Mouse (Mus musculus): Measurements from ENCODE around the gene Ctsd. TPM values are rescaled to one million over a fixed set of nuclear protein-coding genes. Genes with fewer than 3 reads are reported as not detected.

The Ctsd gene
- polyA plus RNA-seq, 1 experiment from 2014 or later: 451 TPM

DNA sequence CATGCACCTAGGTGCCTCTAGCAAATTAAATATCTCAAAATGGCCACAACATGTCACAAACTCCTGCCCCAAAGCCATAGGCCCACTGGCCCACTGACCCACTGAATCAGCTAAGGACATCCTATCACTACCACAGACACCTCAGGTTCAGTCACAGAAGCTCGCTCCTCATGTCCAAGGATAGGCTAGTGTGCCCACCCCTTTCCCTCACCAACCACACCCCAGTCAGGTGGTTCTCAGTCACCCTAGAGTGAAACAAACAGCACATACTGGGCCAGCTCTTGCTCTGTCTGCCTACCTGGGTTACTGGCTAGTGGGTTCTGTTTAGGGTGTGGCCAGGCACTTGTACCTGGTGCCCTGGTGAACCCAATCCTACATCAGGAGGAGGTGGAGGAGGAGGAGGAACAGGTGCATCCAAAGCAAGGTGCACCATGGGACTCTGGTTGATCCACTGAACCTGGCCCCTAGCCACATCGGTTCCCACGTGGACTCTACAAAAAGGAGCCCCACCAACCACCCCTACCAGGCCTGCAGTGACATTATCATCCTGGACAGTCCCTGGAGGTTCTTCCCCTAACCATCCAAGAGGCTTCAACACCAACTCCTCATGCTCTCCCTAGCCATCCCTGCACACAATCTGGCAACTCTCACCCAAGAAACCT lies 2.0 kb downstream of the Ctsd start:
- peak overlapping the region; percentile 95 for H3K4me2 ChIP-seq (ENCODE audit: low read depth, low read length)
- peak overlapping the region; percentile 91 for H3K9ac ChIP-seq (ENCODE audit: low read length)

DNA sequence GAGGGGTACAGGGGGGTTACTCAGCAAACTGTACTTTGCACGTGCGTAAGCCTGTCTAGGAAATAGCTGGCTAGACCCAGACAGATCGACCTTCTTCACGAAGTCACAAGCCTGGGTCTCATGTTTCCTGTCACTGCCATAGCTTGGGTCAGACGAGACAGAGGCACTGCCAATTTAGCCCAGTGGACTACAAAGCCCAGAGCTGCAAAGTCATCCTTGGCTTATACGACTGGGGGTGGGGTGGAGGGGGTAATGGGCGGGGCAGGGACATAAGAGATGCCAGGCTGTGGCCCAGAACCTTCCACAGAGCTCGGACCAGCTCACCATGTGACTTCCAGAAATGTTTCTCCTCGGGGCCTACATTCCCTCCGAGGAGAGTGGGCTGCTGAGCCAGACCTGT lies 3.5 kb downstream of the Ctsd start:
- Histone ChIP-seq H3K4me2 (ENCODE audit: low read depth, low read length) (no peak overlapping the region), H3K4me1 (ENCODE audit: control insufficient read depth, insufficient read depth, low read length) (peaks cover 20% of the 10 kb centered on the region), H3K27ac (ENCODE audit: low read length) (no peak overlapping the region), H3K27me3 (ENCODE audit: control insufficient read depth, insufficient read depth, low read length) (no peaks in the 10 kb centered on the region), H3K9me3 (replicated peaks; ENCODE audit: control insufficient read depth, low read length) (no peaks in the 10 kb centered on the region), H3K36me3 (ENCODE audit: control insufficient read depth, insufficient read depth, low read length) (peaks cover 29% of the 10 kb centered on the region), H3K4me3 (replicated peaks; ENCODE audit: low read length) (no peak overlapping the region), H3K9ac (ENCODE audit: low read length) (no peak overlapping the region)
- 79% methylated on average over 10 of the region's 10 CpGs for WGBS
- ATAC-seq (ENCODE audit: insufficient read depth, low FRiP score): no peak

More for the DNA sequence above, 2.0 kb downstream of the Ctsd start:
- Histone ChIP-seq H3K4me1 (ENCODE audit: control insufficient read depth, insufficient read depth, low read length) (peaks cover 20% of the 10 kb centered on the region), H3K4me3 (replicated peaks; ENCODE audit: low read length) (peak overlapping the region; percentile 92), H3K27me3 (ENCODE audit: control insufficient read depth, insufficient read depth, low read length) (no peaks in the 10 kb centered on the region), H3K9me3 (replicated peaks; ENCODE audit: control insufficient read depth, low read length) (no peaks in the 10 kb centered on the region), H3K36me3 (ENCODE audit: control insufficient read depth, insufficient read depth, low read length) (peaks cover 24% of the 10 kb centered on the region), H3K27ac (ENCODE audit: low read length) (no peak overlapping the region)
- ATAC-seq (ENCODE audit: insufficient read depth, low FRiP score): no peak
- 80% methylated on average over 3 of the region's 3 CpGs for WGBS

DNA sequence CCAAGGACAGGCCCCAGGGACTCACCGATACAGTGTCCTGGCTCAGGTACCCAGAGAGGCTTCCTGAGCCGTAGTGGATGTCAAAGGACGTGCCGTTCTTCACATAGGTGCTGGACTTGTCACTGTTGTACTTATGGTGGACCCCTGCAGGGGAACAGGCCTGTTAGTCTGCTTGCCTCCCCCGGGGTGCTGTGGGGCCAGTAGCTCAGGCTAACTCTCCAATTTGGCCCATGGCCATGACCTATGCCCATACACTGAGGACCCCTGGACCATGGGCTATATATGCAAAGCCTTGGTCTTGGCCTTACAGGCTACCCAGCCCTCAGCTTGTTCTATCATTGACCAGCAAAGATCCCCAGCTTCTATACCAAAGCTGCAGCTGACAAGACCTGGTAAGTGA lies 5.3 kb downstream of the Ctsd start, which contains the start of gene Gm49369:
Gene Gm49369 (minus strand): TSS at position 101 of the 400 bp plus-strand sequence.
- Histone ChIP-seq H3K4me2 (ENCODE audit: low read depth, low read length) (no peak within 1 kb of the TSS), H3K9me3 (replicated peaks; ENCODE audit: control insufficient read depth, low read length) (no peaks in the 10 kb centered on the region), H3K4me1 (ENCODE audit: control insufficient read depth, insufficient read depth, low read length) (peaks cover 15% of the 10 kb centered on the region), H3K4me3 (replicated peaks; ENCODE audit: low read length) (no peak within 1 kb of the TSS), H3K27me3 (ENCODE audit: control insufficient read depth, insufficient read depth, low read length) (no peaks in the 10 kb centered on the region), H3K27ac (ENCODE audit: low read length) (no peak within 1 kb of the TSS), H3K36me3 (ENCODE audit: control insufficient read depth, insufficient read depth, low read length) (peaks cover 39% of the 10 kb centered on the region), H3K9ac (ENCODE audit: low read length) (no peak within 1 kb of the TSS)
- ATAC-seq (ENCODE audit: insufficient read depth, low FRiP score): no peak
- WGBS: 93% methylated on average over 5 of the region's 5 CpGs

GRCm38 (mm10) chr7:142381175-142381574 lies 6.7 kb downstream of the Ctsd start:
- H3K4me1 ChIP-seq (ENCODE audit: control insufficient read depth, insufficient read depth, low read length): peaks cover 6% of the 10 kb centered on the region
- no peak overlapping the region for H3K4me2 ChIP-seq (ENCODE audit: low read depth, low read length)
- no peaks in the 10 kb centered on the region for H3K9me3 ChIP-seq (replicated peaks; ENCODE audit: control insufficient read depth, low read length)
- no peak overlapping the region for H3K9ac ChIP-seq (ENCODE audit: low read length)
- WGBS: 80% methylated on average over 4 of the region's 4 CpGs
- H3K4me3 ChIP-seq (replicated peaks; ENCODE audit: low read length): no peak overlapping the region
- H3K36me3 ChIP-seq (ENCODE audit: control insufficient read depth, insufficient read depth, low read length): peaks cover 39% of the 10 kb centered on the region
- no peak for ATAC-seq (ENCODE audit: insufficient read depth, low FRiP score)
- no peak overlapping the region for H3K27ac ChIP-seq (ENCODE audit: low read length)
- no peaks in the 10 kb centered on the region for H3K27me3 ChIP-seq (ENCODE audit: control insufficient read depth, insufficient read depth, low read length)

DNA sequence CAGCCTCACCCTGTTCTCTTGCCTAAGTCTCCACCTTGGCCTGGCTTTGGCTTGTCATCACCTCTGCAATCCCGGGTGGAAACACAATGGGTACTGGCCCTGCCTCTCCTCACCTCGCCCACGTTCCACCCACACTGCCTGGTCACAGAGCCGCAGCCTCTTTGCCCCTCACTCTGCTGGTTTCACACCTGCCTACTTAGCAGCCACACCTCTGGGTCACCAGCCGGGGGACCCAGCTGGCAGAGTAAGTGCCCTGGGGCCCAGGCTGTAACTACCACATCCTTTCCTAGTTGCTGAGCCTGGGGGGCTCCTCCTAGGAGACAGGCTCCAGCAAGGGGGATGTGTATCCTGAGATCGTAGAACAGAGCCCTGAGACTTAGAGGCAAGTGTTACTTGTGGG lies 8.7 kb downstream of the Ctsd start:
- 67% methylated on average over 6 of the region's 6 CpGs for WGBS
- no peaks in the 10 kb centered on the region for H3K9me3 ChIP-seq (replicated peaks; ENCODE audit: control insufficient read depth, low read length)
- no peaks in the 10 kb centered on the region for H3K27me3 ChIP-seq (ENCODE audit: control insufficient read depth, insufficient read depth, low read length)
- no peak overlapping the region for H3K27ac ChIP-seq (ENCODE audit: low read length)
- no peak for ATAC-seq (ENCODE audit: insufficient read depth, low FRiP score)
- peaks cover 39% of the 10 kb centered on the region for H3K36me3 ChIP-seq (ENCODE audit: control insufficient read depth, insufficient read depth, low read length)
- no peak overlapping the region for H3K9ac ChIP-seq (ENCODE audit: low read length)
- H3K4me3 ChIP-seq (replicated peaks; ENCODE audit: low read length): no peak overlapping the region
- no peak overlapping the region for H3K4me2 ChIP-seq (ENCODE audit: low read depth, low read length)
- H3K4me1 ChIP-seq (ENCODE audit: control insufficient read depth, insufficient read depth, low read length): no peaks in the 10 kb centered on the region

- WGBS: 72% methylated on average over 14 of the region's 14 CpGs
- Histone ChIP-seq H3K4me3 (replicated peaks; ENCODE audit: low read length) (no peak overlapping the region), H3K27me3 (ENCODE audit: control insufficient read depth, insufficient read depth, low read length) (peaks cover 4% of the 10 kb centered on the region), H3K27ac (ENCODE audit: low read length) (no peak overlapping the region), H3K9ac (ENCODE audit: low read length) (no peak overlapping the region), H3K4me1 (ENCODE audit: control insufficient read depth, insufficient read depth, low read length) (no peaks in the 10 kb centered on the region), H3K4me2 (ENCODE audit: low read depth, low read length) (no peak overlapping the region), H3K9me3 (replicated peaks; ENCODE audit: control insufficient read depth, low read length) (no peaks in the 10 kb centered on the region), H3K36me3 (ENCODE audit: control insufficient read depth, insufficient read depth, low read length) (peaks cover 24% of the 10 kb centered on the region)
- 0 out of 2 replicates have a peak, but pooled peaks have one; percentile 24 for ATAC-seq (ENCODE audit: insufficient read depth, low FRiP score)
These were observed 10.5 kb downstream of the Ctsd start for GRCm38 (mm10) chr7:142377233-142377925.

DNA sequence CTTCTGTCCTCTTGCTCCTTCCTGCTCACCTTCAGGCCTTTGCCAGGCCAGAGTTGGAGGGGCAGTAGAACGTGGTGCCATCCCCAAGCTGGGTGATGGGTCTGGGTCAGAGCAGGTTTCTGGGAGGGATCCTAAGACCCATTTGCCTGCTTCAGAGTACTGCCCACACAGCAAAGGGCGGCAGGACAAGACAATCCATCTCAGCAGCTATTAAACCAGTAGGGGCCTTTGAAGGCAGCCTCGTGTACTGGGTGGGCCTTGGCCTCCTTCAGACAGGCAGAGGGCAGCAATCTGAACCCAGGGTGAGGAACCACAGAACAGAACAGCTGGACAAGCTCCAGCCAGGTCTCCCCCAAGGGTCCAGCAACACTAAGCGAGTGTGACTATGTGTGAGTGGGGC lies 11.7 kb downstream of the Ctsd start:
- Histone ChIP-seq H3K36me3 (ENCODE audit: control insufficient read depth, insufficient read depth, low read length) (peaks cover 17% of the 10 kb centered on the region), H3K4me3 (replicated peaks; ENCODE audit: low read length) (no peak overlapping the region), H3K27ac (ENCODE audit: low read length) (no peak overlapping the region), H3K4me2 (ENCODE audit: low read depth, low read length) (no peak overlapping the region), H3K9ac (ENCODE audit: low read length) (no peak overlapping the region), H3K27me3 (ENCODE audit: control insufficient read depth, insufficient read depth, low read length) (peaks cover 16% of the 10 kb centered on the region), H3K4me1 (ENCODE audit: control insufficient read depth, insufficient read depth, low read length) (0 out of 2 replicates have a peak, but pooled peaks cover 3% of the 10 kb centered on the region), H3K9me3 (replicated peaks; ENCODE audit: control insufficient read depth, low read length) (no peaks in the 10 kb centered on the region)
- no peak for ATAC-seq (ENCODE audit: insufficient read depth, low FRiP score)
- WGBS: 75% methylated on average over 4 of the region's 4 CpGs

DNA sequence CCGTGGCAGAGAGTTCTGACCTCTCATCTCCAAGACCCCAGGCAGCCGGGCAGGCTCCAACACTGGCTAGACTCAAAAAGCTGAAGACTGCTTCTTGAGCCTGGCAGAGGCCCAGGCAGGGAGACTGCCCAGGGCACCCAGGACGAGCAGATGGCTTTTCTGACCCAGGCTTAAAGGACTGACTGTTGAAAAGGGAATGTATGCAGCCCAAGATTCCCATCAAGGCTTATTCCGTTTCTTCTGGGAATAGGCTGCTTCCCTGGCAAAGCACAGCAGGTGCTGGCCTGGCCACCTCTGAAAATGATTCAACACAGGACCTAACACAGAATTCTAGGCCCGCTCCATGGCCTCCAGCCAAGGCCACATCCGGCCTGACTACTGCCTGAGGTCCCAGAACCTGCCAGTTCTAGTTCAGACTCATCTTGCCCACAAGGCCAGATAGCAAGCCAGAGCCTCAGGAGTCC lies 12.5 kb downstream of the Ctsd start:
- Histone ChIP-seq H3K9me3 (replicated peaks; ENCODE audit: control insufficient read depth, low read length) (no peaks in the 10 kb centered on the region), H3K27ac (ENCODE audit: low read length) (no peak overlapping the region), H3K4me2 (ENCODE audit: low read depth, low read length) (no peak overlapping the region), H3K9ac (ENCODE audit: low read length) (no peak overlapping the region), H3K36me3 (ENCODE audit: control insufficient read depth, insufficient read depth, low read length) (peaks cover 10% of the 10 kb centered on the region), H3K4me3 (replicated peaks; ENCODE audit: low read length) (no peak overlapping the region), H3K27me3 (ENCODE audit: control insufficient read depth, insufficient read depth, low read length) (peaks cover 24% of the 10 kb centered on the region), H3K4me1 (ENCODE audit: control insufficient read depth, insufficient read depth, low read length) (0 out of 2 replicates have a peak, but pooled peaks cover 3% of the 10 kb centered on the region)
- 66% methylated on average over 6 of the region's 6 CpGs for WGBS
- ATAC-seq (ENCODE audit: insufficient read depth, low FRiP score): no peak

GRCm38 (mm10) chr7:142374413-142375015 lies 13.3 kb downstream of the Ctsd start:
- Histone ChIP-seq H3K4me3 (replicated peaks; ENCODE audit: low read length) (no peak overlapping the region), H3K9ac (ENCODE audit: low read length) (no peak overlapping the region), H3K4me2 (ENCODE audit: low read depth, low read length) (no peak overlapping the region), H3K9me3 (replicated peaks; ENCODE audit: control insufficient read depth, low read length) (no peaks in the 10 kb centered on the region), H3K36me3 (ENCODE audit: control insufficient read depth, insufficient read depth, low read length) (peaks cover 10% of the 10 kb centered on the region), H3K27ac (ENCODE audit: low read length) (no peak overlapping the region), H3K27me3 (ENCODE audit: control insufficient read depth, insufficient read depth, low read length) (peaks cover 24% of the 10 kb centered on the region), H3K4me1 (ENCODE audit: control insufficient read depth, insufficient read depth, low read length) (0 out of 2 replicates have a peak, but pooled peaks cover 3% of the 10 kb centered on the region)
- WGBS: 89% methylated on average over 5 of the region's 5 CpGs
- ATAC-seq (ENCODE audit: insufficient read depth, low FRiP score): no peak
